Mouse (Mus musculus) embryo, embryonic 10 days (tissue): ENCODE measurements around the gene Ddx47.

Experiments used
- DNase-seq: peaks from one replicate; pipeline ENCODE4 v3.0.0-alpha.2; 2015; ENCODE audit warnings: low spot score

The Ddx47 gene

GRCm38 (mm10) chr6:135011048-135011733, at the start of gene Ddx47:
TSS of gene Ddx47 (plus strand) at chr6:135011612.
- DNase-seq: peak; percentile 99

GRCm38 (mm10) chr6:134961858-134962517, 49.4 kb upstream of the Ddx47 start:
- DNase-seq: no peak

GRCm38 (mm10) chr6:134962518-134962893, 48.9 kb upstream of the Ddx47 start:
- peak; percentile 55 for DNase-seq

GRCm38 (mm10) chr6:134963910-134964309, 47.5 kb upstream of the Ddx47 start:
- no peak for DNase-seq

- no peak for DNase-seq
These were observed 44.7 kb upstream of the Ddx47 start for GRCm38 (mm10) chr6:134966681-134967080.

GRCm38 (mm10) chr6:134968326-134968725, 43.1 kb upstream of the Ddx47 start:
- no peak for DNase-seq

GRCm38 (mm10) chr6:134969498-134969897, 41.9 kb upstream of the Ddx47 start:
- DNase-seq: no peak

GRCm38 (mm10) chr6:134972096-134972495, 39.3 kb upstream of the Ddx47 start:
- DNase-seq: no peak

- no peak for DNase-seq
These were observed 34.8 kb upstream of the Ddx47 start for GRCm38 (mm10) chr6:134976628-134977027.

GRCm38 (mm10) chr6:134981231-134982062, 30.0 kb upstream of the Ddx47 start, which contains the start of gene Apold1:
TSS of gene Apold1 (plus strand) at chr6:134981718.
- DNase-seq: peak; percentile 68

GRCm38 (mm10) chr6:134983529-134984370, 27.7 kb upstream of the Ddx47 start:
- DNase-seq: peak; percentile 94

GRCm38 (mm10) chr6:134984748-134985147, 26.7 kb upstream of the Ddx47 start:
- peak; percentile 69 for DNase-seq

- no peak for DNase-seq
These were observed 23.0 kb upstream of the Ddx47 start for GRCm38 (mm10) chr6:134988377-134988776.

- no peak for DNase-seq
These were observed 20.7 kb upstream of the Ddx47 start for GRCm38 (mm10) chr6:134990674-134991073.

- no peak for DNase-seq
These were observed 17.3 kb upstream of the Ddx47 start for GRCm38 (mm10) chr6:134994031-134994651.

- no peak for DNase-seq
These were observed 16.4 kb upstream of the Ddx47 start for GRCm38 (mm10) chr6:134994985-134995384.

GRCm38 (mm10) chr6:134996918-134997317, 14.5 kb upstream of the Ddx47 start:
- no peak for DNase-seq

GRCm38 (mm10) chr6:134998076-134998475, 13.3 kb upstream of the Ddx47 start:
- no peak for DNase-seq

- no peak for DNase-seq
These were observed 12.6 kb upstream of the Ddx47 start for GRCm38 (mm10) chr6:134998781-134999180.

- DNase-seq: no peak
These were observed 11.1 kb upstream of the Ddx47 start for GRCm38 (mm10) chr6:135000272-135000671.

- DNase-seq: no peak
These were observed 9.4 kb upstream of the Ddx47 start for GRCm38 (mm10) chr6:135001991-135002390.
